Mouse (Mus musculus) neural tube, embryonic 13.5 days (tissue): ENCODE measurements around the gene Kcnj1. TPM values are rescaled to one million over a fixed set of nuclear protein-coding genes. Genes with fewer than 3 reads are reported as not detected.

ENCODE experiments used
- ATAC-seq: fragments of 200-750 bp; cut with Nextera tagmentation; 2 replicates; pipeline ENCODE4 v1.8.0; 2017; ENCODE audit warnings: low read depth, mild to moderate bottlenecking, moderate TSS enrichment, moderate library complexity
- H3K27ac ChIP-seq: fragments of 300-500 bp; sonication (generic); replicated peaks from 2 replicates; pipeline ENCODE4 v1.5.1; 2015; ENCODE audit warnings: moderate library complexity, mild to moderate bottlenecking, inconsistent platforms
- H3K27me3 ChIP-seq: fragments of 300-500 bp; sonication (generic); 2 replicates; pipeline ENCODE4 v1.6.1; 2015; ENCODE audit warnings: mild to moderate bottlenecking, inconsistent platforms
- H3K36me3 ChIP-seq: fragments of 300-500 bp; sonication (generic); 2 replicates; pipeline ENCODE4 v1.6.1; 2015; ENCODE audit warnings: mild to moderate bottlenecking, inconsistent platforms
- H3K4me1 ChIP-seq: fragments of 300-500 bp; sonication (generic); replicated peaks from 2 replicates; pipeline ENCODE4 v1.6.1; 2015; ENCODE audit warnings: inconsistent platforms
- H3K4me2 ChIP-seq: fragments of 300-500 bp; sonication (generic); 2 replicates; pipeline ENCODE4 v1.6.1; 2015; ENCODE audit warnings: inconsistent platforms, mild to moderate bottlenecking, moderate library complexity
- H3K4me3 ChIP-seq: fragments of 300-500 bp; sonication (generic); 2 replicates; pipeline ENCODE4 v1.5.1; 2015; ENCODE audit warnings: mild to moderate bottlenecking, inconsistent platforms
- H3K9ac ChIP-seq: fragments of 300-500 bp; sonication (generic); 2 replicates; pipeline ENCODE4 v1.6.1; 2015; ENCODE audit warnings: moderate library complexity, mild to moderate bottlenecking, inconsistent platforms
- H3K9me3 ChIP-seq: fragments of 300-500 bp; sonication (generic); 2 replicates; pipeline ENCODE4 v1.6.1; 2016; ENCODE audit warnings: inconsistent platforms
- WGBS: fragments of 180-500 bp; shearing (Covaris S2); methylation state at CpG from one replicate; pipeline ENCODE4 v1.1.7; 2015; 5-methylcytosine and 5-hydroxymethylcytosine counted together
- polyA plus RNA-seq: library from polyadenylated mRNA; unstranded; fragments of >200 nt; fragmentation: Nextera tagmentation; extraction: Ambion mirVana; gene quantifications from 2 replicates; pipeline ENCODE4 v1.2.1, GENCODE M21; 2015

Kcnj1 gene
- polyA plus RNA-seq, 1 experiment from 2014 or later, result not detected

- no peak for ATAC-seq
- Histone ChIP-seq H3K36me3 (no peaks in the 10 kb centered on the region), H3K27me3 (no peaks in the 10 kb centered on the region), H3K4me1 (no peaks in the 10 kb centered on the region), H3K4me2 (no peak overlapping the region), H3K9ac (no peak overlapping the region), H3K4me3 (no peak overlapping the region), H3K27ac (no peak overlapping the region), H3K9me3 (no peaks in the 10 kb centered on the region)
- WGBS, result 90% methylated on average over 3 of the region's 3 CpGs
Observed at GRCm38 (mm10) chr9:32431061-32431460, 58.8 kb downstream of the Kcnj1 start.

- no peaks in the 10 kb centered on the region for H3K4me1 ChIP-seq
Observed at GRCm38 (mm10) chr9:32434241-32435213, 62.2 kb downstream of the Kcnj1 start.

GRCm38 (mm10) chr9:32443115-32443514 lies 70.8 kb downstream of the Kcnj1 start:
- no peak overlapping the region for H3K4me2 ChIP-seq
- H3K4me3 ChIP-seq, result no peak overlapping the region
- H3K27me3 ChIP-seq, result no peaks in the 10 kb centered on the region
- no peak overlapping the region for H3K9ac ChIP-seq
- 60% methylated on average over 3 of the region's 3 CpGs for WGBS
- no peak overlapping the region for H3K27ac ChIP-seq
- H3K4me1 ChIP-seq, result no peaks in the 10 kb centered on the region; the same call in 1 of the 2 replicates
- no peaks in the 10 kb centered on the region for H3K9me3 ChIP-seq
- no peak for ATAC-seq
- no peaks in the 10 kb centered on the region for H3K36me3 ChIP-seq

More at GRCm38 (mm10) chr9:32434241-32435213, 62.2 kb downstream of the Kcnj1 start:
- 73% methylated on average over 19 of the region's 19 CpGs for WGBS
- no peaks in the 10 kb centered on the region for H3K27me3 ChIP-seq
- no peaks in the 10 kb centered on the region for H3K36me3 ChIP-seq
- no peak overlapping the region for H3K4me2 ChIP-seq
- no peaks in the 10 kb centered on the region for H3K9me3 ChIP-seq
- no peak overlapping the region for H3K27ac ChIP-seq
- ATAC-seq, result no peak
- H3K4me3 ChIP-seq, result no peak overlapping the region
- no peak overlapping the region for H3K9ac ChIP-seq

- Histone ChIP-seq H3K4me1 (no peaks in the 10 kb centered on the region; the same call in 1 of the 2 replicates), H3K36me3 (no peaks in the 10 kb centered on the region), H3K27ac (peak overlapping the region; percentile 10; the same call in 1 of the 2 replicates), H3K27me3 (no peaks in the 10 kb centered on the region), H3K4me3 (no peak overlapping the region), H3K9ac (no peak overlapping the region), H3K9me3 (no peaks in the 10 kb centered on the region), H3K4me2 (no peak overlapping the region)
- no peak for ATAC-seq
- 53% methylated on average over 6 of the region's 6 CpGs for WGBS
Observed at GRCm38 (mm10) chr9:32443817-32444216, 71.5 kb downstream of the Kcnj1 start.

- no peaks in the 10 kb centered on the region for H3K9me3 ChIP-seq
Observed at GRCm38 (mm10) chr9:32444453-32445201, 72.3 kb downstream of the Kcnj1 start.

GRCm38 (mm10) chr9:32445789-32446188 lies 73.5 kb downstream of the Kcnj1 start:
- Histone ChIP-seq H3K36me3 (no peaks in the 10 kb centered on the region), H3K9me3 (no peaks in the 10 kb centered on the region), H3K4me1 (no peaks in the 10 kb centered on the region; the same call in 1 of the 2 replicates), H3K9ac (no peak overlapping the region), H3K27me3 (no peaks in the 10 kb centered on the region), H3K27ac (no peak overlapping the region), H3K4me2 (no peak overlapping the region), H3K4me3 (no peak overlapping the region)
- ATAC-seq, result no peak
- 59% methylated on average over 3 of the region's 3 CpGs for WGBS

More at GRCm38 (mm10) chr9:32444453-32445201, 72.3 kb downstream of the Kcnj1 start:
- no peak for ATAC-seq
- H3K27ac ChIP-seq, result no peak overlapping the region
- H3K4me1 ChIP-seq, result no peaks in the 10 kb centered on the region; the same call in 1 of the 2 replicates
- H3K27me3 ChIP-seq, result no peaks in the 10 kb centered on the region
- H3K36me3 ChIP-seq, result no peaks in the 10 kb centered on the region
- no peak overlapping the region for H3K9ac ChIP-seq
- no peak overlapping the region for H3K4me3 ChIP-seq
- 75% methylated on average over 6 of the region's 6 CpGs for WGBS
- H3K4me2 ChIP-seq, result no peak overlapping the region

- no peaks in the 10 kb centered on the region for H3K27me3 ChIP-seq
- H3K27ac ChIP-seq, result no peak overlapping the region
- ATAC-seq, result no peak
- no peak overlapping the region for H3K9ac ChIP-seq
- H3K9me3 ChIP-seq, result no peaks in the 10 kb centered on the region
- 81% methylated on average over 5 of the region's 5 CpGs for WGBS
- H3K4me3 ChIP-seq, result no peak overlapping the region
- H3K4me2 ChIP-seq, result no peak overlapping the region
- H3K4me1 ChIP-seq, result no peaks in the 10 kb centered on the region; the same call in 1 of the 2 replicates
- no peaks in the 10 kb centered on the region for H3K36me3 ChIP-seq
Observed at GRCm38 (mm10) chr9:32448766-32449165, 76.5 kb downstream of the Kcnj1 start.

Other genes with a start within 250 kb of the Kcnj1 start
- 0.13 and 0.28 TPM in 2 replicates for gene Kcnj5, start 28.1 kb upstream of the Kcnj1 start, polyA plus RNA-seq
- 10.1 and 13.2 TPM in 2 replicates for gene Fli1, start 170.4 kb downstream of the Kcnj1 start, polyA plus RNA-seq